Mouse (Mus musculus): ENCODE data around the gene Tgfbr2. TPM values are rescaled to one million over a fixed set of nuclear protein-coding genes. Genes with fewer than 3 reads are reported as not detected.
A peak's percentile ranks its signal among the peaks of the same experiment; 100 is the strongest.

The Tgfbr2 gene
- polyA plus RNA-seq (2012; rRNA removed), result 7.6 and 8.1 TPM in 2 replicates

- TF ChIP-seq POLR2A (IDR thresholded peaks at IDR 0.05; ENCODE audit: borderline replicate concordance, insufficient read depth, low read length) (no peak), CTCF (IDR thresholded peaks at IDR 0.05; ENCODE audit: borderline replicate concordance, insufficient read depth, low read depth, low read length) (no peak)
These were observed at the start of gene Tgfbr2 for GRCm38 (mm10) chr9:116174481-116175461. Gene Tgfbr2, minus strand, starts transcription at chr9:116175360.

GRCm38 (mm10) chr9:116223368-116223767 is 48.2 kb upstream of the Tgfbr2 start:
- no peak for TF ChIP-seq CTCF (IDR thresholded peaks at IDR 0.05; ENCODE audit: borderline replicate concordance, insufficient read depth, low read depth, low read length)
- no peak for TF ChIP-seq POLR2A (IDR thresholded peaks at IDR 0.05; ENCODE audit: borderline replicate concordance, insufficient read depth, low read length)
- Histone ChIP-seq H3K27ac (ENCODE audit: insufficient read depth, low read length) (no peak overlapping the region), H3K4me1 (ENCODE audit: control insufficient read depth, insufficient read depth, low read length) (no peaks in the 10 kb centered on the region), H3K4me3 (replicated peaks; ENCODE audit: insufficient read depth, low read depth, low read length) (no peak overlapping the region), H3K27me3 (ENCODE audit: control insufficient read depth, insufficient read depth, low read length) (no peaks in the 10 kb centered on the region)
- 83% methylated on average over 6 of the region's 6 CpGs for WGBS
- no peak for DNase-seq

More at GRCm38 (mm10) chr9:116174481-116175461, at the start of gene Tgfbr2:
- H3K4me1 ChIP-seq (ENCODE audit: control insufficient read depth, insufficient read depth, low read length), result no peaks in the 10 kb centered on the region
- peak in 1 of 2 experiments; percentile 9 for DNase-seq
- H3K27me3 ChIP-seq (ENCODE audit: control insufficient read depth, insufficient read depth, low read length), result no peaks in the 10 kb centered on the region; the same call in 1 of the 2 replicates
- peak within 1 kb of the TSS; percentile 16 for H3K4me3 ChIP-seq (replicated peaks; ENCODE audit: insufficient read depth, low read depth, low read length)
- under 1% methylated on average over 90 of the region's 90 CpGs for WGBS
- H3K27ac ChIP-seq (ENCODE audit: insufficient read depth, low read length), result peak within 1 kb of the TSS; percentile 34; the same call in 1 of the 2 replicates

GRCm38 (mm10) chr9:116222643-116223042 is 47.5 kb upstream of the Tgfbr2 start:
- no peak for DNase-seq
- Histone ChIP-seq H3K4me1 (ENCODE audit: control insufficient read depth, insufficient read depth, low read length) (no peaks in the 10 kb centered on the region), H3K4me3 (replicated peaks; ENCODE audit: insufficient read depth, low read depth, low read length) (no peak overlapping the region), H3K27me3 (ENCODE audit: control insufficient read depth, insufficient read depth, low read length) (no peaks in the 10 kb centered on the region), H3K27ac (ENCODE audit: insufficient read depth, low read length) (no peak overlapping the region)
- WGBS, result 91% methylated on average over 5 of the region's 5 CpGs
- no peak for TF ChIP-seq CTCF (IDR thresholded peaks at IDR 0.05; ENCODE audit: borderline replicate concordance, insufficient read depth, low read depth, low read length)
- TF ChIP-seq POLR2A (IDR thresholded peaks at IDR 0.05; ENCODE audit: borderline replicate concordance, insufficient read depth, low read length), result no peak

- DNase-seq, result no peak
- 74% methylated on average over 11 of the region's 11 CpGs for WGBS
- no peak overlapping the region for H3K4me3 ChIP-seq (replicated peaks; ENCODE audit: insufficient read depth, low read depth, low read length)
- H3K4me1 ChIP-seq (ENCODE audit: control insufficient read depth, insufficient read depth, low read length), result no peaks in the 10 kb centered on the region
- H3K27me3 ChIP-seq (ENCODE audit: control insufficient read depth, insufficient read depth, low read length), result no peaks in the 10 kb centered on the region
- no peak overlapping the region for H3K27ac ChIP-seq (ENCODE audit: insufficient read depth, low read length)
- no peak for TF ChIP-seq CTCF (IDR thresholded peaks at IDR 0.05; ENCODE audit: borderline replicate concordance, insufficient read depth, low read depth, low read length)
- no peak for TF ChIP-seq POLR2A (IDR thresholded peaks at IDR 0.05; ENCODE audit: borderline replicate concordance, insufficient read depth, low read length)
These were observed 46.8 kb upstream of the Tgfbr2 start for GRCm38 (mm10) chr9:116222000-116222399.

- no peak for TF ChIP-seq CTCF (IDR thresholded peaks at IDR 0.05; ENCODE audit: borderline replicate concordance, insufficient read depth, low read depth, low read length)
- no peak for TF ChIP-seq POLR2A (IDR thresholded peaks at IDR 0.05; ENCODE audit: borderline replicate concordance, insufficient read depth, low read length)
- DNase-seq, result no peak
- no peaks in the 10 kb centered on the region for H3K27me3 ChIP-seq (ENCODE audit: control insufficient read depth, insufficient read depth, low read length)
- no peak overlapping the region for H3K27ac ChIP-seq (ENCODE audit: insufficient read depth, low read length)
- no peaks in the 10 kb centered on the region for H3K4me1 ChIP-seq (ENCODE audit: control insufficient read depth, insufficient read depth, low read length)
- WGBS, result 92% methylated on average over 6 of the region's 6 CpGs
- no peak overlapping the region for H3K4me3 ChIP-seq (replicated peaks; ENCODE audit: insufficient read depth, low read depth, low read length)
These were observed 46.4 kb upstream of the Tgfbr2 start for GRCm38 (mm10) chr9:116221565-116221964.

GRCm38 (mm10) chr9:116220616-116221015 is 45.5 kb upstream of the Tgfbr2 start:
- Histone ChIP-seq H3K27me3 (ENCODE audit: control insufficient read depth, insufficient read depth, low read length) (no peaks in the 10 kb centered on the region), H3K4me1 (ENCODE audit: control insufficient read depth, insufficient read depth, low read length) (no peaks in the 10 kb centered on the region), H3K4me3 (replicated peaks; ENCODE audit: insufficient read depth, low read depth, low read length) (no peak overlapping the region), H3K27ac (ENCODE audit: insufficient read depth, low read length) (no peak overlapping the region)
- no peak for DNase-seq
- WGBS, result 91% methylated on average over 6 of the region's 6 CpGs
- TF ChIP-seq CTCF (IDR thresholded peaks at IDR 0.05; ENCODE audit: borderline replicate concordance, insufficient read depth, low read depth, low read length), result no peak
- no peak for TF ChIP-seq POLR2A (IDR thresholded peaks at IDR 0.05; ENCODE audit: borderline replicate concordance, insufficient read depth, low read length)

- H3K4me1 ChIP-seq (ENCODE audit: control insufficient read depth, insufficient read depth, low read length), result no peaks in the 10 kb centered on the region
- no peak overlapping the region for H3K4me3 ChIP-seq (replicated peaks; ENCODE audit: insufficient read depth, low read depth, low read length)
- H3K27me3 ChIP-seq (ENCODE audit: control insufficient read depth, insufficient read depth, low read length), result no peaks in the 10 kb centered on the region
- H3K27ac ChIP-seq (ENCODE audit: insufficient read depth, low read length), result no peak overlapping the region
- no peak for DNase-seq
- WGBS, result 92% methylated on average over 4 of the region's 4 CpGs
- TF ChIP-seq CTCF (IDR thresholded peaks at IDR 0.05; ENCODE audit: borderline replicate concordance, insufficient read depth, low read depth, low read length) (no peak), POLR2A (IDR thresholded peaks at IDR 0.05; ENCODE audit: borderline replicate concordance, insufficient read depth, low read length) (no peak)
These were observed 45.0 kb upstream of the Tgfbr2 start for GRCm38 (mm10) chr9:116220159-116220515.

Measured in cerebellum, adult 2 months (tissue).